Comparison of ENCODE assay signal across 16 mouse cellular contexts in the genomic region with DNA sequence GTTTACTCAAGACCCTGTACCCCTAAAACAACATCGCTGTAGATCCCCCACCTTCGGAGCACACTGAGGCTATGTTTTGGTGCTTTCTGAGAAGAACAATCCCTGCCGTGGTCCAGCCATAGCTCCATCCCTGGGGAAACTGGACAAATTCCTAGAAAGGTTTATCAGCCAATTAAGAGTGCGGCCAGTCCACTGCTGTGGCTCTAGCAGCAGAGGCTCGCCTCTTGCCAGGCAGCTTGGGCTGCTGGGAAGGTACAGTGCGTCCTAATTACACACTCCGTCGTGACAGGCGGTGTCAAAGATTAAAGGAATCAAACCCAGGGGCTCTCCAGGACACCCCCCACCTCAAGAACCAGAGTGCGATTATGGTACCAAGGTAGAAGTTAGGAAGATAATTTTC.
"Had no signal": no experiment of that assay in that cellular context is flagged by ENCODE, and none has a peak within 500 bp of the region (broad histone marks: within the 10 kb centered on the region; RNA-seq: fewer than 3 reads in every experiment).

No protein-coding gene starts in this region.

- H3K9me3 ChIP-seq: limb, embryonic 12.5 days; liver, embryonic 13.5 days; lung, embryonic 15.5 days; neural tube, embryonic 15.5 days had no signal

- H3K36me3 ChIP-seq: limb, embryonic 12.5 days; liver, embryonic 13.5 days; lung, embryonic 15.5 days; neural tube, embryonic 15.5 days had no signal

- H3K27ac ChIP-seq: layer of hippocampus, adult 2 months; limb, embryonic 12.5 days; liver, embryonic 13.5 days; lung, embryonic 15.5 days; macrophage; neural tube, embryonic 15.5 days had no signal

- H3K27me3 ChIP-seq: liver, embryonic 13.5 days had no signal

- H3K4me1 ChIP-seq: liver, embryonic 13.5 days; lung, embryonic 15.5 days had no signal

- H3K4me3 ChIP-seq: layer of hippocampus, adult 2 months; limb, embryonic 12.5 days; liver, embryonic 13.5 days; lung, embryonic 15.5 days; myocyte; neural tube, embryonic 15.5 days had no signal

- H3K4me2 ChIP-seq: limb, embryonic 12.5 days; liver, embryonic 13.5 days; lung, embryonic 15.5 days; neural tube, embryonic 15.5 days had no signal

- ATAC-seq: liver, postnatal 0 days had no signal

- DNase-seq: kidney, postnatal 4 days; liver; liver, embryonic 13.5 days; liver, postnatal 0 days; lung, postnatal 14 days; midbrain, embryonic 14.5 days; right cerebral cortex, adult 18-20 months; right cerebral cortex, postnatal 25 days; thymus, adult 2 months; thymus, postnatal 25 days had no signal

- H3K9ac ChIP-seq: limb, embryonic 12.5 days; liver, embryonic 13.5 days; liver, postnatal 0 days; lung, embryonic 15.5 days; neural tube, embryonic 15.5 days had no signal
